Mouse (Mus musculus): Measurements from ENCODE around the gene Olfr45. TPM values are rescaled to one million over a fixed set of nuclear protein-coding genes. Genes with fewer than 3 reads are reported as not detected.

Olfr45 gene
- not detected for polyA plus RNA-seq (2014; fragmentation: Illumina TruSeq; extraction: RNeasy Lipid Tissue Mini Kit (QIAGEN cat#74804); ENCODE audit: low read depth, low replicate concordance)

GRCm38 (mm10) chr7:140681651-140682050 is at the start of gene Olfr45:
Gene Olfr45 (plus strand): TSS chr7:140681951.

DNA sequence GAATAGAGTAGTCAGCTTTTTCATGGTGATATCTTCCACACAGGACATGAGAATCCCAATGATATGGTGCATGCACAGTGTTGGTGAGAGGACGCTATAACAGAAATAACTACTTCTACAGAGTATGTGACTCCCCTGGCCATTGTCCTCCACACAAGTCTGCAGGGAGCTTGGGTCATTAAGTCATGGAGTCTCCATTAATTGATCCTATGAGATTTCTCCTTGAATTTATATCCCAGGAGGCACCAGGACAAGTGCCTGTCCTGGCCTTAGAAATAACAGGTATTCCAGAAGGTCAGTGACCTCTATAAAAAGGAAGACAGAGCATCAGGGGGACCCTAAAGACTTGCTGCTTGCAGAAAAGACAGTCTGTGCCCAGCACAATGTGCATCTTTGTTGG is 35.6 kb upstream of the Olfr45 start, which contains the start of gene Olfr53:
Gene Olfr53, plus strand, starts transcription at position 301 of the 400 bp plus-strand sequence.

DNA sequence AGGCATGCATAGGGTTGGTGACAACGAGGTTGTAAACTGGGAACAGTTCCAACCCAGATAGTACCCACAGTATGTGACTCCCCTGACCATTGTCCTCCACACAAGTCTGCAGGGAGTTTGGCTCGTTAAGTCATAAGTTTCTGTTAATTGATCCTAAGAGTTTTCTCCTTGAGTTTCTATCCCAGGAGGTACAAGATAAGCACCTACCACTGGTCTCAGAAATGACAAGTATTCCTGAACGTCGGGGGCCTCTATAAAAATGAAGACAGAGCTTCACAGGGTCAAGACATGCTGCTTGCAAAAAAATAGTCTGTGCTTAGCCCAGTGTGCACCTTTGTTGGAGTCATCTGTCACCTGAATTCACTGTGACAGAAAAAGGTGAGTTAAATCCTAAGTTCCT is 22.1 kb upstream of the Olfr45 start, which contains the start of gene Olfr539:
Gene Olfr539, plus strand, starts transcription at position 301 of the 400 bp plus-strand sequence.

DNA sequence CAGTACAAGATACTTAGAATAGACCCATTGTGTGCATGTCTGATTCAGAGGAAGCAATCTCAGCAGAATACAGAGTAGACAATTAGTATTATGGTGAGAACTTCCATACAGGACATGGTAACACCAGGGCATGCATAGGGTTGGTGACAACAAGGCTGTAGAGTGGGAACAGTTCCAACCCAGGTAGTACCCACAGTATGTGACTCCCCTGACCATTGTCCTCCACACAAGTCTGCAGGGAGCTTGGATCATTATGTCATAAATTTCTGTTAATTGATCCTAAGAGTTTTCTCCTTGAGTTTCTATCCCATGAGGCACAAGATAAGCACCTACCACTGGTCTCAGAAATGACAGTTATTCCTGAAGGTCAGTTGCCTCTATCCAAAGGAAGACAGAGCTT is 15.2 kb downstream of the Olfr45 start, which contains the start of gene Olfr541:
Gene Olfr541, plus strand, starts transcription at position 301 of the 400 bp plus-strand sequence.

Other genes starting within 250 kb of the Olfr45 start
- not detected for gene Olfr533, start 218.6 kb upstream of the Olfr45 start, polyA plus RNA-seq (2014; fragmentation: Illumina TruSeq; extraction: RNeasy Lipid Tissue Mini Kit (QIAGEN cat#74804); ENCODE audit: low read depth, low replicate concordance)
- gene Olfr535, start 197.7 kb upstream of the Olfr45 start, polyA plus RNA-seq (2014; fragmentation: Illumina TruSeq; extraction: RNeasy Lipid Tissue Mini Kit (QIAGEN cat#74804); ENCODE audit: low read depth, low replicate concordance): not detected
- gene Olfr536, start 174.6 kb upstream of the Olfr45 start, polyA plus RNA-seq (2014; fragmentation: Illumina TruSeq; extraction: RNeasy Lipid Tissue Mini Kit (QIAGEN cat#74804); ENCODE audit: low read depth, low replicate concordance): not detected
- not detected for gene Olfr538, start 114.1 kb upstream of the Olfr45 start, polyA plus RNA-seq (2014; fragmentation: Illumina TruSeq; extraction: RNeasy Lipid Tissue Mini Kit (QIAGEN cat#74804); ENCODE audit: low read depth, low replicate concordance)
- not detected for gene Olfr46, start 80.7 kb upstream of the Olfr45 start, polyA plus RNA-seq (2014; fragmentation: Illumina TruSeq; extraction: RNeasy Lipid Tissue Mini Kit (QIAGEN cat#74804); ENCODE audit: low read depth, low replicate concordance)
- not detected for gene Olfr61, start 53.0 kb upstream of the Olfr45 start, polyA plus RNA-seq (2014; fragmentation: Illumina TruSeq; extraction: RNeasy Lipid Tissue Mini Kit (QIAGEN cat#74804); ENCODE audit: low read depth, low replicate concordance)
- gene Olfr53, start 35.5 kb upstream of the Olfr45 start, polyA plus RNA-seq (2014; fragmentation: Illumina TruSeq; extraction: RNeasy Lipid Tissue Mini Kit (QIAGEN cat#74804); ENCODE audit: low read depth, low replicate concordance): not detected
- gene Olfr539, start 22.0 kb upstream of the Olfr45 start, polyA plus RNA-seq (2014; fragmentation: Illumina TruSeq; extraction: RNeasy Lipid Tissue Mini Kit (QIAGEN cat#74804); ENCODE audit: low read depth, low replicate concordance): not detected
- gene Olfr541, start 15.3 kb downstream of the Olfr45 start, polyA plus RNA-seq (2014; fragmentation: Illumina TruSeq; extraction: RNeasy Lipid Tissue Mini Kit (QIAGEN cat#74804); ENCODE audit: low read depth, low replicate concordance): not detected
- gene Cyp2e1, start 81.8 kb downstream of the Olfr45 start, polyA plus RNA-seq (2014; fragmentation: Illumina TruSeq; extraction: RNeasy Lipid Tissue Mini Kit (QIAGEN cat#74804); ENCODE audit: low read depth, low replicate concordance): 9,740 TPM
- gene Syce1, start 105.9 kb downstream of the Olfr45 start, polyA plus RNA-seq (2014; fragmentation: Illumina TruSeq; extraction: RNeasy Lipid Tissue Mini Kit (QIAGEN cat#74804); ENCODE audit: low read depth, low replicate concordance): not detected
- 0.66 TPM for gene Zfp941, start 140.2 kb downstream of the Olfr45 start, polyA plus RNA-seq (2014; fragmentation: Illumina TruSeq; extraction: RNeasy Lipid Tissue Mini Kit (QIAGEN cat#74804); ENCODE audit: low read depth, low replicate concordance)
- gene Urah, start 153.1 kb downstream of the Olfr45 start, polyA plus RNA-seq (2014; fragmentation: Illumina TruSeq; extraction: RNeasy Lipid Tissue Mini Kit (QIAGEN cat#74804); ENCODE audit: low read depth, low replicate concordance): 287 TPM
- not detected for gene Scgb1c1, start 163.6 kb downstream of the Olfr45 start, polyA plus RNA-seq (2014; fragmentation: Illumina TruSeq; extraction: RNeasy Lipid Tissue Mini Kit (QIAGEN cat#74804); ENCODE audit: low read depth, low replicate concordance)
- gene Odf3, start 165.9 kb downstream of the Olfr45 start, polyA plus RNA-seq (2014; fragmentation: Illumina TruSeq; extraction: RNeasy Lipid Tissue Mini Kit (QIAGEN cat#74804); ENCODE audit: low read depth, low replicate concordance): not detected
- not detected for gene Gm45785, start 174.4 kb downstream of the Olfr45 start, polyA plus RNA-seq (2014; fragmentation: Illumina TruSeq; extraction: RNeasy Lipid Tissue Mini Kit (QIAGEN cat#74804); ENCODE audit: low read depth, low replicate concordance)
- 4.3 TPM for gene Ric8a, start 175.0 kb downstream of the Olfr45 start, polyA plus RNA-seq (2014; fragmentation: Illumina TruSeq; extraction: RNeasy Lipid Tissue Mini Kit (QIAGEN cat#74804); ENCODE audit: low read depth, low replicate concordance)
- gene Bet1l, start 175.6 kb downstream of the Olfr45 start, polyA plus RNA-seq (2014; fragmentation: Illumina TruSeq; extraction: RNeasy Lipid Tissue Mini Kit (QIAGEN cat#74804); ENCODE audit: low read depth, low replicate concordance): 1.4 TPM
- gene Psmd13, start 200.0 kb downstream of the Olfr45 start, polyA plus RNA-seq (2014; fragmentation: Illumina TruSeq; extraction: RNeasy Lipid Tissue Mini Kit (QIAGEN cat#74804); ENCODE audit: low read depth, low replicate concordance): 89.2 TPM
- 15.2 TPM for gene Sirt3, start 200.4 kb downstream of the Olfr45 start, polyA plus RNA-seq (2014; fragmentation: Illumina TruSeq; extraction: RNeasy Lipid Tissue Mini Kit (QIAGEN cat#74804); ENCODE audit: low read depth, low replicate concordance)
- gene Cox8b, start 218.5 kb downstream of the Olfr45 start, polyA plus RNA-seq (2014; fragmentation: Illumina TruSeq; extraction: RNeasy Lipid Tissue Mini Kit (QIAGEN cat#74804); ENCODE audit: low read depth, low replicate concordance): not detected
- 20.5 TPM for gene Nlrp6, start 239.0 kb downstream of the Olfr45 start, polyA plus RNA-seq (2014; fragmentation: Illumina TruSeq; extraction: RNeasy Lipid Tissue Mini Kit (QIAGEN cat#74804); ENCODE audit: low read depth, low replicate concordance)

All from liver, adult 10 weeks (tissue).